Mouse (Mus musculus): Measurements from ENCODE around the gene Tfpi.
A peak's percentile ranks its signal among the peaks of the same experiment; 100 is the strongest.

The Tfpi gene

GRCm38 (mm10) chr2:84473941-84474530 is 2.5 kb downstream of the Tfpi start:
- DNase-seq (ENCODE audit: low spot score): peak; percentile 75

- no peak for DNase-seq (ENCODE audit: low spot score)
Measured at GRCm38 (mm10) chr2:84467391-84467790, 9.2 kb downstream of the Tfpi start.

GRCm38 (mm10) chr2:84464956-84465355 is 11.6 kb downstream of the Tfpi start:
- DNase-seq (ENCODE audit: low spot score): peak; percentile 32

GRCm38 (mm10) chr2:84462411-84462810 is 14.2 kb downstream of the Tfpi start:
- no peak for DNase-seq (ENCODE audit: low spot score)

- peak; percentile 61 for DNase-seq (ENCODE audit: low spot score)
Measured at GRCm38 (mm10) chr2:84459651-84460177, 16.9 kb downstream of the Tfpi start.

- DNase-seq (ENCODE audit: low spot score): no peak
Measured at GRCm38 (mm10) chr2:84457221-84457620, 19.4 kb downstream of the Tfpi start.

- DNase-seq (ENCODE audit: low spot score): peak; percentile 48
Measured at GRCm38 (mm10) chr2:84455236-84455799, 21.3 kb downstream of the Tfpi start.

- no peak for DNase-seq (ENCODE audit: low spot score)
Measured at GRCm38 (mm10) chr2:84454551-84455235, 21.9 kb downstream of the Tfpi start.

GRCm38 (mm10) chr2:84454051-84454450 is 22.5 kb downstream of the Tfpi start:
- DNase-seq (ENCODE audit: low spot score): no peak

- no peak for DNase-seq (ENCODE audit: low spot score)
Measured at GRCm38 (mm10) chr2:84445499-84445898, 31.1 kb downstream of the Tfpi start.

- no peak for DNase-seq (ENCODE audit: low spot score)
Measured at GRCm38 (mm10) chr2:84441940-84442339, 34.6 kb downstream of the Tfpi start.

- peak; percentile 25 for DNase-seq (ENCODE audit: low spot score)
Measured at GRCm38 (mm10) chr2:84429724-84430123, 46.9 kb downstream of the Tfpi start.

- no peak for DNase-seq (ENCODE audit: low spot score)
Measured at GRCm38 (mm10) chr2:84428836-84429235, 47.7 kb downstream of the Tfpi start.

GRCm38 (mm10) chr2:84426531-84426930 is 50.0 kb downstream of the Tfpi start:
- DNase-seq (ENCODE audit: low spot score): no peak

- peak; percentile 72 for DNase-seq (ENCODE audit: low spot score)
Measured at GRCm38 (mm10) chr2:84425138-84425537, 51.4 kb downstream of the Tfpi start, which contains the start of gene Calcrl. Calcrl (minus strand) TSS chr2:84425411.

- no peak for DNase-seq (ENCODE audit: low spot score)
Measured at GRCm38 (mm10) chr2:84416501-84416900, 60.1 kb downstream of the Tfpi start.

GRCm38 (mm10) chr2:84409796-84410592 is 66.6 kb downstream of the Tfpi start:
- no peak for DNase-seq (ENCODE audit: low spot score)

GRCm38 (mm10) chr2:84404834-84405233 is 71.7 kb downstream of the Tfpi start:
- DNase-seq (ENCODE audit: low spot score): no peak

- no peak for DNase-seq (ENCODE audit: low spot score)
Measured at GRCm38 (mm10) chr2:84402713-84403112, 73.9 kb downstream of the Tfpi start.

- no peak for DNase-seq (ENCODE audit: low spot score)
Measured at GRCm38 (mm10) chr2:84396557-84396956, 80.0 kb downstream of the Tfpi start.

GRCm38 (mm10) chr2:84393236-84393635 is 83.3 kb downstream of the Tfpi start:
- DNase-seq (ENCODE audit: low spot score): no peak

- DNase-seq (ENCODE audit: low spot score): no peak
Measured at GRCm38 (mm10) chr2:84389075-84389474, 87.5 kb downstream of the Tfpi start.

All from yolk sac, embryonic 10.5 days (tissue).